Mouse (Mus musculus) retina, adult 2 months (tissue): ENCODE results near the gene Akap6.

Source experiments
- DNase-seq: peaks from one replicate; pipeline ENCODE4 v3.0.0-alpha.2; 2012; ENCODE audit warnings: low read depth, low spot score

The Akap6 gene

DNA sequence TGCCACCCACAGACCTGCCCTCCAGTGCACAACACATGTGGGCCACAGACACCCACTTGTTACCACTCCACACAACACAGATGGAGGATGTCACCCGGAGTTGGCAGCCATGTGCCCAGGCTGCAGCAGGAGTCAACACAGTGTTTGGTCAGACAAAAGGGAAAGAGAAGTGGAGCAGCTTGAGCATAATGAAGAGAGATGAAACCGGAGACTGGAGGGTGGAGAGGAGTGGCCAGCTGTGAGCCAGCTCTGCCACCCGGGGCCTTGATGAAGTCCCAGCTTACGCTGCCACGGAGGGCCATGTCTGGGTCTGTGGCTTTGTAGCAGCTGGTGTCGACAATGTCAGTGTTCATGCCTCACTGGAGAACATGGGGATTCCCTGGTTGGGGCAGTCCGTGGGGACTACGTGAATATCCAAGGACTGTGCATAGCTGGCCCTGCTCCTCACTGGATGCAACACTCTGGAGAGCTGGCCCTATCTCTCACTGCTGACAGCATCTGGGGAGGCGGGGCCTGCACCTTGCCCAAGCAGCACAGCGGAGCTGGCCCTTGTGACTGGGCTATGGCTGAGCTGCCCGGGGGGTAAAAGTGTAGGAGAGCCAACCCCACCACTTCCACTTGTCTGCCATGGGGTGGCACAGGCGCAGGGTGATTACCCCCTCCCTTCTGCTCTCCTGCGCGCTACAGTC, 148.8 kb downstream of the Akap6 start:
- no peak for DNase-seq

DNA sequence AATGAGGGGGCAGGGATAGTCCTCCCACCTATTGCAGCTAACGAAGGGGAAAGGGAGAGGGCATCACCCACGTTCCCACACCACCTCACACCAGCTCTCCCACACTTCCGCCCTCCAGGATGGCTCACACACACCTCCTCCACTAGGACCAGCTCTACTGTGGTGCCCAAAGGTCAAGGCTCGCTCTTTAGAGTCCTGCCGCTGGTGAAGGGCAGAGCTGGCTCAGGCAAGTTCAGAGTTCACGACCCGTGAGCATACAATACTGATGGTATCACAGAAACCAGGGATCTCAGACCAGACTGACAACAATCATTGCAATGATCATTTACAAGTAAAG, 149.3 kb downstream of the Akap6 start:
- DNase-seq = no peak

DNA sequence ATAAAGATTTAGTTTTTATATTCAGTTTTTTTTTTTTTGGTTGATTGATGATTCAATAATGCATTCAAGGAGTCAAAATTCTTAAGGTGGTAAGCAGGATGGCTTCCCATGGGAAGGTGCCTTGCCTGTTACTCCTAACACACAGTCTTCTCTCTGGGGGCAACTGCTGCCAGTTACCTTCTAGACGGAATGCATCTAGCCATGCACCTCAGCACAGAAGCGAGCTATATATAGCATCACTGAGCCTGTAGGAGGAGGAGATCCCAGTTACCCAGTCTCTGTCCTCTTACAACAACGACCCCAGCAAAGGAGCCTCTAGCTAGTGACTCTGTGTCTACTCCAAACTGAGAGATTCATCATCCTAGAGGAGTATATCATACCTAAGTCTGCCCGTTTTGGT, 150.1 kb downstream of the Akap6 start:
- DNase-seq = no peak

DNA sequence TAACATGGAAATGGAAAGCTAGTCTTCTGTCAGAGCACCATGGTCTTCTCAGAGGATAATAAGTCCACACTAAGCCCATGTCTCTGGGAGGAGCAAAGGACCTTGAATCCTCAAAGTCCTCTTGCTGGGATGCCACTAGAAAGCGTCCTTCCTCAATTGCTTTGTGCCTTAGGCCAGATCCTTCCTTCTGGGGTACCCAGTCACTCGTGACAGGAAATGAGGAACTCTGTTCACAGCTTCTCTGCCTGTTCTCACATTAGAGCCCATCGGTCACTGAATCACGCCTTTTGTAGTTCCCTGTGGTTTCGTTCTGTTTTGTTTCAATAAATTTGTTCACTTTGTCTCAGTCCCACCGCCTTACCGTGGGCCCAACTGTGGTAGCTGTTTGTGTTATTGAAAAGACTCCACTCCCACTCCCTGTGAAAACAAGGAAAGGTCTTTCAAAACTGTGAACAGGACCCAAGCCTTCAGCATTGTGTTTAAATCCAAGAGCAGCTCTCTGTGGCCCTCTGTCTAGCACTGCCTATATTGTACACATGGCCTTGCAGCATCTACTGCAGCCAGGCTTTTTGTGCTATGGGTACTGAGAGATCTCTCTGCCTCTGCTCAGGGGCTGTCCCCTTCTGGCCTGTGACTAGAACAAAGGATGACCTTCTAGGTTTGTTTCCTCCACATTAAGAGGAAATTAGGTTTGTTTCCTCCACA, 151.3 kb downstream of the Akap6 start:
- no peak for DNase-seq

DNA sequence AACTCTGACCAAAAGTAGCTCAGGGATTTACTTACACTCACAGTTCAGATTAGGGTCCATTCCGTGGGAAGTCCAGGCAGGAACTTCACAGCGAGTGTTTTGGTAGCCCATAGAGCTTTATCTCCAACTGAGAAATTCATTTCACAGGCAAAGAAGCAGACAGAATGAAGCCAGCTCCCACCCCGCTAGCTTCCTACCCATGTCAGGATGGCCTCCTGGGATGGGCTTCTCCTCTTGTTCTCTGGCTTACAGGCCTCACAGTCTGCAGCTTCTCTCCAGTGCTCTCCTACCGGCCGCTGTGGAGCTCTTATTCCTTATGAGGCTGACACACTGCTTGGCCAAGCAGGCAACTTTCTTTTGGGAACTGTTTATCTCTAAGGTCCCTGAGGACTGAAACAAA, 152.0 kb downstream of the Akap6 start:
- no peak for DNase-seq

DNA sequence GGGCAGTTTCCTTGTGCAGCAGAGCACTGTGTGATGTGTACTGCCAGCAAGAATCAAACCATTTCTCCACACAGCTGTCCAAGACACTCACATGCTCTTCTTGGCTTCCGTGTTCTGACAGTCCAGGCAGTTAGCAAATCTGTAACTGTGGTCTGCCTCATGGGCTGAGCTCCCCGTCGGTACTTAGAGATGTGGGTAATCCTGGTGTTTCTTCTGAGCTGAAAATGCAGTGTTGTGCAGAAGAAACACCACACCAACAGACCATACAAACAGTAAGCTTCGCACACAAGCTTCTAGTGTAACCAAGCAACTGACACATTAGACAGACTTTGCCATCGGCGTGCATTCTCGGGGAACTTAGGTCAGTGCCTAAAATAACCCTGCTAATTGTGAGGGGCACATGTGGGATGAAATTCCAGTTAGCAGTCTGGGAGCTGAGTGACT, 155.1 kb downstream of the Akap6 start:
- DNase-seq = no peak

DNA sequence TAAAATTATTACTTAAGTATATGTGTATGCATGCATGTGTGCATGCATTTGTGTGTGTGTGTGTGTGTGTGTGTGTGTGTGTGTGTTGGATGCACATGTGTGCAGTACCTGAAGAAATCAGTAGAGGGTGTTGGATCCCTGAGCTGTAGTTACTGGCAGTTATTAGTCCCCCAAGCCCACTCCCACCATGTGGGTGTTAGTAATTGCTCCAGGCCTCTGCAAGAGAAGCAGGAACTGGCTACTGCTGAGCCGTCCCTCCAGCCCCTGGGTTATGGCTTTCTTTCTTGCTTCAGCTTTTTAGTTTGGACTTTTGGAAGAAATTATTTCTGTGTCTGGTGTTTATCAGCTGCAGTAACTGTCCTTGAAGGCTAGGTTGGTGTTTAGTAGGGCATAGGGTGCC, 156.9 kb downstream of the Akap6 start:
- DNase-seq = no peak

DNA sequence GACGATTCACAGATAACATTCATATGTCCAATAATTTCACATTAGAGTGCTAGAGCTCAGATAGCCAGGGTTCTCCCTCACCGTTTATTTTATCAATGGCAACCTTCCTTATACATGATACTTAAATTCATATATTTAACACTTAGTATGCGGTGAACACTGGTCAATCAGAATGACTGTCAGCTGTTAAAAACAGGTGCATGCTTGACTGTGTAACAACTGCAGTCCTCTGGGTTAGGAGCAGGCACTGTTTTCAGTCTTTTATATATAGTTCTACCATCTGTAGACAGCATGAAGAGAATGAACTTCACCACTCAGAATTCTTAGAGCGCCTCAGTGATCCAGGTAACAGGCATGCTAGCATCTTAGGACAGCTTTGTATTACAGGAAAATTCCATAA, 158.1 kb downstream of the Akap6 start:
- DNase-seq = no peak

DNA sequence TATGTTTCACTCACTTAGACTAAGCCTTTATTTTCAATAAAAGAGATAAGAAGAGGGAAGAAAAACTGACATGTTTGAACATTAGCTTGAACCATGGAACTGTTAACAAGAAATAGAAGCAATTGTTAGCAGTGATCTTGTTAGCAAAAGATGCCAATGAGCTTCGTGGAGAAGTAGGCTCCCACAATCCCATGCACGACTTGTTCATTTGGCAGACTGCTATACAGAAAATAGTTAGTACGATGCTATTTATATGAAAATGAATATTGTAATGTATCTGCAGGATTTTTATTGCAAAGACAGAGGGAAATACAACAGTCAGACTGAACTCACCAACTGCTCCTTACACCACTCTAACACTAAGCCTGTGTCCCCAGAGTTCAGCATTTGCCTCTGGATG, 162.7 kb downstream of the Akap6 start:
- no peak for DNase-seq

DNA sequence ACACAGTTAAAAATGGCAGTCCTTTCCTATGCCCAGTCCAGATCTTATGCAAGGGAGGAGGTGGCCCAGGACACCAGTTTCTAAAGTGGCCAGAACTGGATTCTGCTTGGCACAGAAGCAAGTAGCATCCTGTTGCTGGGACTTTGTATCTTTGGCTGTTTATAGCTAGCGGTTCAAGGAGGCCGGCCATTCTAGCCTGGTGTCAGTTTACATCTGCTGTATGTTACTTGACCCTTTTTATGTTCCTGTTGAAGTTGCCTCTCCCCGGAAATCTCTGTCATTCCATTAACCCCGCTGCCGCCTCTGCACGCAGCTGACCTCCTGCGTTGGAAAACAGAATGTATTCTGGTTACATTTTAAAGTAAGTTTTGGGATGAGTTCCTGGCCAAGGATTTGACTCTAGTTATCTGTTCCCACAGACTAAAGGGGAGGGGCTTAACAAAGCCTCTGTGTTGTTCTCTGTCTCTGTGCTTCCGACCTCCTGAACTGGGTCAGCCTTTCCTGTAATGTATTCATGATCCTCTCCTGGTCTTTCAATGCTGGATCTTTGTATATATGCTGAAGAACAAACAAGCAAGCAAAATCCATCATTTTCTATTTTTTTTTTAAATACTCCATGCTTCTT, 168.9 kb downstream of the Akap6 start:
- DNase-seq = no peak

DNA sequence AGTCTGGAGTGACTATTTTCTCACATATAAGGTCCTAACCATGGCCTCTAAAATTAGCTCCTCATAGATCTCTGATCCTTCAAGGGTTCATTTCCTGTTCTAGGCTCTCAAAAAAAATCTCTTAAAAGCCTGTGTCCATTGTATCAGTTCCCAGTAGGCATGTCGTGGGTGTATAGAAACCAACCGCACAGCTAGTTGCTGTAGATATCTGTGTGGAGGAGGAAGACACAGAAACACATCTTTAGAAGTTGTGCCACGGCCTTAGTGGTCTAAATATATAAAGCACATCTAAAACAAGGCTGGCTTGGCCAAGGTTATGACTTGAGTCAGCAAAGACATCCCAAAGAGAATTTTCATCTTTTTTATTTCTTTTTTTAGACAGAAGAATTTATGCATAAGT, 172.4 kb downstream of the Akap6 start:
- DNase-seq = no peak

DNA sequence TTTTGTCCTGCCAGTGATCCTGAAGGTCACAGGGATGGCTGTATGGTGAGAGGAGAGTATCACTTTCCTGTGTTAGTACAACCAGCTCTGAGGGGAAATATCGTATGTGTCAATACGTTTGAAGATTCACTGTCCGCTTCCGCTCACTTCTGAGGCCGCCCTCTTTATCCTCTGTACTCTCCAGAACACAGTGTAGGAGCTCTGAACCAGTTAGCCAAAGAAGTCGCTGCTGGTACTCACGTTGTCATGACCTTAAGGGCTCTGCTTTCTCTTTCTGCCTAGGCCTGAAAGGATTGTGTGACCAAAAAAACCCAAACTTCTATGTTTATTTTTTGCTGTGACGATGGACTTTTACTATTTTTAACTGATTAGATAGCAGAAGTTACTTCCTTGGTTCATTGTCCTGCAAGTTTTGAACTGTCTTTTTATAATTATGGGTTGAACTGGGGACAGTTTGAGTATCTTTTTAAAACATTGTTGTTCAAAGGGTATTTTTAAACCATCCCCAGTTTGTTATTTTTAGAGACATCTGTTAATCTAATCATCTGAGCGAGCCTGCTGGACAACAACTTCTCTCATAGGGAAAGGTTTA, 175.2 kb downstream of the Akap6 start:
- no peak for DNase-seq

DNA sequence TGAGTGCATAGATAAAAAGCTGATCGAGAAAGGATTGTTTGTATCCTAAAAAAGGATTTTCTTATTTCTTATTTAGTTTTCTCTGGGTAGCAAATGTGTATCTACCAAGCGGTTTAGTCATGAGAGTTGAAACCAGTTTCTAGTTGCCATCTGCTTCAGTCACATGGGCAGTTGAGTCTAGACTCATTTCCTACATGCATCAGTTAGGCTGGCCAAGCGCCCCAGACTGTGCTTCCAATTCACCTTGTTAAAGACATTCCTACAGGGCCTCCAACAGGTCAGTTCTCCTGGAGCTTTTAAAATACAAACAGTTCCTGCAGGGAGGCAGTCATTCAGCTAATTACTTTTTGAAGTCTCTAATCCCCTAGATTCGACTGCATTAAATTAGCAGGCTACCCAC, 176.9 kb downstream of the Akap6 start:
- DNase-seq = no peak

DNA sequence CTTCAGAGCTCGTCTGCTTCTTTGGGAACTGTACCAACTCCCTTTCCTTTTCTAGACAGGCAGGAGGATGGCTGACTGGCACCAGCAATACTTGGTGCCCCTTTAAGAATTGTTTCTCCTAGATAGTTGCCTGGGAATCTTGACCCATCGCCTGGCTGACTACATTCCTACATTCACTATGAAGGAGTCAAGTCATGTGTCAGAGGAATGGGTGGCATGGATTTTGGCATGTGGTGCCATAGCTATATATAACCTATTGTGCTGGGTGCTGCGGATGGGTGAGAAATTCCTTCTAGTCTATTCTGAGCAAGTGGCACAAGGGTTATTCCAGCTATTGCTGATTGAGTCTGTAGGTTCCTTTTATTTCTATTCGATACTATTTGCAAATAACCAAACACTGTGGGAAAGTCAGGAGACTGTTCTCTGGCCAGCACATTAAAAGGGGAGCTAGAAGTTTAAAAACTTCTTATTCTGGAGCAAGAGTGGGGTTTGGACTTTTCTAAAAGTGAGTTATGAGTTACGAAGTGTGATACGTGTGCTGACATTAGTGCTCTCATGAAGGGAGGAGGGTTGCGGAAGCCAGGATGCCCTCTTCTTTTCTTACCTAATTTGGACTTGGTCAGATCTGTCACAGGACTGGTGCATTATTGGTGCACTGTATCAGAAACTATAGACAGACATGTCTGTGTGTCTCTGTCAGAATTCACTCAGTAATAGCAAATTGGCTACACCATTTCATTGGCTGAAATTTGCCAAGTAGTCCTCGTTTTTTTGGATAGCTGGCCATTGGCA, 178.0 kb downstream of the Akap6 start:
- DNase-seq = no peak

DNA sequence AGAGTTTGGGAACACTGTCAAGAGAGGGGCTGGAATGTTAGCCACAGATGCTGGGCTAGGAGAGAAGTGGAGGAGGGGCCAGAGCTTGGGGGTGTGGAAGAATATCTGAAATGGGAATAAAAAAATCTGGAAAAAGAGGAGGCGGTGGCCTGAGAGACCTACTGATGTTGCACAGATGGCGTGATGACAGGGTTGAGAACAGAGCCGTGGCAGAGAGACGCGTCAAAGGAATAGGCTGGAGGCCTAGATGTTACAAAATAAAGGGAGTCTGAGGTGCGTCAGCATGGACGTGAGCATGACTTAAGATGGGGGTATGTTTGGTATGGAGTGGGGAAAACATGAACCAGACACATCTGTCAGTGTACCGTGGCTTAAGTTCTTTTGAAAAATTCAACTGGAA, 180.1 kb downstream of the Akap6 start:
- DNase-seq = no peak

DNA sequence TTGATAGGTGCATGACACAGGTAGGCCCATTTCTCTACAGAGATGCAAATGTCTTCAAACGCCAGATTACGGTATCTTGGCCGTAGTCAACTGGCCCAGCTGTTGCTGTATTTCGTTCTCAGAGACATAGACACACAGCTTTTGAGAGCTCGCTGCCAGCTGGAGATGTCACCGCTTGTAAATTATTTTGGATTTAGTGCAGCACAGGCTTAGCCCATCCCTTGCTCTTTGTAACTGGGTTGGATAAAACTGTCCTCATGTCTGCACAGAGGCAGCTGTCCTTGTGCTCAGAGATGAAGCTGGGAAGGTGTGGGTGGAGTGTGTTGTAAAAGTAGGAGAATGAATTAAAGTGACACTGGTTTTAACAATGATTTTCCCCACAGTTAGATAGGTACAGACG, 193.3 kb downstream of the Akap6 start:
- DNase-seq = no peak

DNA sequence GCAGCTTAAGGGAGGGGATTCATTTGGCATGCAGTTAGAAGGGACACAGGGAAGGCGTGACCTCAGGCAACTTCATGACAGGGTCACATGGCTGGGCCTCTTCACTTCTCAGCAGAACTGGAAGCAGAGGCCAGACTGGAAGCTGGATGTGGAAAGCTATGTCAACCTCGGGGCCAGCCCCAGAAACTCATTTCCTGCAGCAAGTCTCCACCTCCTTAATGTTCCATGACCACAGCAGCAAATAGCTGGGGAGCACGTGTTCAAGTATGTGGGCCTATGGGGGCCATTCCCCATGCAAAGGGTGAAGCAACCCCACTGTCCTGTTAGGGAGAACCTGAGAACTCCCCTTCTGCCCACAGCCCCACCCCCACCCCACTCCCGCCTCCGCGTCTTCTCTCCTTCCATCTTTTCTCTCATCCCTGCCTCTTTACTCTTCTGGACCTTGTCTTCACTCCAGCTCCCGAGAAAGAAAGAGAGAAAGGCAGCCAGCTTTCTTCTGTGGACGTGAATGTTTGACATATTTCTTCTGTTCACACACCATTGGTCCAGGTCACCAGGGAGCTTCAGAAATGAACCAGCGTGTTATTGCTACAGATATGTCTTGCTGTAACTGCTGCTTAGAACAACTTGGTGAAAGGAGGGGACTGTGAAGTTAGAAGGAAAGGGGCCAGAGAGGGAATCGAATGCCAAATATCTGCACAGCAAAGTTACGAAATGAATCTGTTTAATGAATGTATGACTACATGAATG, 194.6 kb downstream of the Akap6 start:
- DNase-seq = no peak

DNA sequence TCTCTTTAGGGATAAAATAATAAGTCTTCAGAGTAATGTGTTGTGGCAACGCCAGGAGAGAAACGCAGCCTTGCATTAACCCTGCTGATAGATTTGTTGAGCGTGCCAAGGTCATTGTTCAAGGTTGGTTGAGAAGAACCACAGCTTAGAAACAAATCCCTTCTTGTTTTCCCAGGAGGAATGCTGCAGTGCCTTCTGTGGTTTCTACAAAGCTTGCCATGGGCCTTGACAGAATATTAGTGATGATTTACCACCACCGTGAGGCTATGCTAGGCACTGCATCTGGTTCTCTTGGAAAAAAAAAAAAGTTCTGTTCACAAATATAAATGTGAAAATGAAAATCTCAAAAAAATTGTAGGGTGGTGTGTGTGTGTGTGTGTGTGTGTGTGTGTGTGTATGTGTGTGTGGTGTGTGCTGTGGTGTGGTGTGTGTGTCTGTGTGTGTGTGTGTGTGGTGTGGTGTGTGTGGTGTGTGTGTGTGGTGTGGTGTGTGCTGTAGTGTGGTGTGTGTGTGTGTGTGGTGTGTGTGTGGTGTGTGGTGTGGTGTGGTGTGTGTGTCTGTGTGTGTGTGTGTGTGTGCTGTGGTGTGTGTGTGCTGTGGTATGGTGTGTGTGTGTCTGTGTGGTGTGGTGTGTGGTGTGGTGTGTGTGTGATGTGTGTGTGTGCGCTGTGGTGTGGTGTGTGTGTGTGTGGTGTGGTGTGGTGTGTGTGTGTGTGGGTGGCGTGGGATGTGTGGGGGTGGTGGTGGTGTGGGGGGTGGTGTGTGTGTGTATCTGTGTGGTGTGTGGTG, 196.7 kb downstream of the Akap6 start:
- peak; percentile 56 for DNase-seq

DNA sequence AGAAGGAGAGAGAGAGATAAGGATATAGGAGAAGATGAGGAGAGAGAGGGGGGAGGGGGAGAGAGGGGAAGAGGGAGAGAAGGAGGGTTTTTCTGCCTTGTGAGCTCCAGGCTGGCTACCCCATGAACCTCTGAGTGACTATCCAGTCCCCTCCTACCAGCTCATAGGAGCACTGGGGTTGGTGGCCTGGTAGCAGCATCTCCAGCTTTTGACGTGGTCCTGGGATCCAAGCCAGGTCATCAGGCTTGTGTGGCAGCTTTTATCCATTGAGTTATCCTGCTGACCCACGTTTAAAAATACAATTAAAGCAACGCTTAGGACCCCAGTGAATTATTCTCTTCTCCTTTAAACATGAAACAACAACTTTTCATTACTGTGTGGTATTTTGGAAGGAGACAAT, 197.6 kb downstream of the Akap6 start:
- DNase-seq = no peak

DNA sequence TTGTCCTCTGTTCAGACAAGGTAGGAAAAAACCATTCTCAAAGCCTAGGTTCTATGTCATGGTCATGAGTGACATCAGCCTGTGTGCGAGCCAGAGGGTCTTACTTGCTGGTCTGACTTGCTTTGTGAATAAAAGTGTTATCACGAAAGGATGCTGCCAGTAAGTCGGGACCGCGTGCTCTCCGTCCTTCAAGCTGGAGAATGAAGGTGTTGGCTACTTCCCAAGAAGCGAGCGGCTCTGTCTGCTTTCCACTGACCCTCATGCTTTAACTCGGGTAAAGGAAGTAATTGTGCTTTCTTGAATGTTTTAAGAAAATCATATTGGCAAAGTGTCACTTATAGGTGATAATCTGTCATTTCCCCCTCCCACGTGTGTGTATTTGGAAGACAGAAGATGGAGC, 198.9 kb downstream of the Akap6 start:
- DNase-seq = no peak

DNA sequence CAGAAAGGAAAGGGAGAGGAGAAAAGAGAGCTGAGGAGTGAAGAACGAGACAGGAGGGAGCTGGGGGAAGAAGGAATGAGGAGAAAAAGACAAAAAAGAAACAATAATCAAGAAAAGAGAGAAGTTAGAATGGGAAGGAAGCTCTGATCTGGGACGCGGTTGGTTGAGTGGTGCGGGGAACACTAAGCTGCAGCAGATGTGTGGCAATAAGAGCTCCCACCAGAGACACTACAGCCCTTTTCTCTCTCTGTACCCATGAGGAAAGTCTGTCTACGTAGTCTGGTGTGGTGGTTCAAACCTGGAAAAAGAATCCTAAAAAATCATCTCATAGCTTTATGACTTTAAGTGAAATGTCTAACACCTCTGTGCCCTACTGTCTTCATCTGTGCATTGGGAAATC, 204.9 kb downstream of the Akap6 start:
- no peak for DNase-seq
